Mouse (Mus musculus): Measurements from ENCODE around the gene Specc1.

The Specc1 gene

DNA sequence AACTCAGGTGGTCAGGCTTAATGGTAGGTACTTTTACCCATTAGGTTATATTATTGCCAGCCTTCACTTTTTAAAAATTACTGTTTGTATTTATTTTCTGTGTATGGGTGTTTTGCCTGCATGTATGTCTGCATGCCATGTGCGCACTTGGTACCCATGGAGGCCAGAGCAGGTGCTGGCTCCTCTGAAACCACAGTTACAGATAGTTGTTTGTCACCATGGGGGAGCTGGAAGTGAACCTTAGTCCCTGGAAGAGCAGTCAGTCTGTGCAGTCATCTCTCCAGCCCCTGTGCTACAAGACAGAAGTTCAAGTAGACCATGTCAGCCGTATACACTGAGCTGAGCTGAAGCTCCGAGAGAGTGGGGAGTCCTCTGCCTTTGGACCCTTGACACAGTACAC, 6.6 kb downstream of the Specc1 start:
- in situ Hi-C loops (cut with MboI; ENCODE audit: unreplicated experiment in 2 of 2): no loop called here

DNA sequence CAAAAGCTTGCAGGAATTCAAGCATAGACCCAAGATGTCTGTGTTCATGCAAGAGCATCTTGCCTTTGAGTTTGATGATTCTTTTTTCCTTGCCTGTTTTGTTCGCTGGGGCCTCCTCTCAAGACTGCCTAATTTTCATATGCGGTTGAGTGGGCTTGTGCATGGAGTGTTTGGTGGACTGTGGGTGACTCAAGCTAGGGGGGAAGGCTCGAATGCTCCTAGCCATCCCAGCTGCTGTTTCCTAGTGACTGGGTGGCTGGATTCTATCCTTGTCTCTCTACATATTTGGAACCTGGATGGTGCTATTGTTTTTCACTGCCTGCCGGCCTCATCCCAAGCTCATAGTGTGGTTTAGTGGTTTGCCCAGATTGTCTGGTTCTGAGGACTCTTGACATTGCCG, 8.0 kb downstream of the Specc1 start:
- in situ Hi-C loops (cut with MboI; ENCODE audit: unreplicated experiment in 2 of 2): no loop called here

DNA sequence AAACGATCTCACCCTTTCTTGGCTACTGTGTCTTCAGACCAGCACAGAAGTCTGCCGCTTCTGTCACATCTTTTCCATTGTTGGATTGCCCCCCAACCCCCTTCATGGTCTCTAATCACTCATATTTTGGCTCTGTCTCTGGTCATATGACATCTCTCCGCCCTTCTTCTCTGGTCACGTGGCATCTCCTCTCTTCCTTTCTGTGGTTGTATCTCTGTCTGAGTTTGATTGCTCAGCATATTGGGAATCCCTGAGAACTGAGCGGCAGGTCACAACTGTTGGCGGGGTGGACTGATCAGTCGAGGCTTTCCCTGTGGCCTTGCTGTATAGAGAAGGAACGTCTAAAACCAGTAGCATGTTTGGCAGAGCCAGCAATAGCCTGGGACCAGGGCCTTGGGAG, 10.5 kb downstream of the Specc1 start:
- in situ Hi-C loops (cut with MboI; ENCODE audit: unreplicated experiment in 2 of 2): no loop called here

DNA sequence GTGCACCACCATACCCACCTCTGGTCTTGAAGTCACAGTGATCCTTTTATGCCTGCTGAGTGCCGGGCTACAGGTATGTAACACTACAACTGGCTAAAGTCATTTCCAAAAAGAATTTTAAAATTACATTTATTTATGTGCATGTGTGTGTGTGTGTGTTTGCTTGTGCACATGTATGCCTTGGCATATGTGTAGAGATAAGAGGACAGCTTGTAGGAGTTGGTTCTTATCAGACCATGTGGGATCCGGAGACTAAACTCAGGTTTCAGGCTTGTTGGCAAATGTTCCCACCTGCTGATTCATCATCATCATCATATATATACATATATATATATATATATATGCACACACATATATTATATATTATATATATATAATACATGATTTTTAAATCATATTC, 12.3 kb downstream of the Specc1 start:
- in situ Hi-C loops (cut with MboI; ENCODE audit: unreplicated experiment in 2 of 2): no loop called here

DNA sequence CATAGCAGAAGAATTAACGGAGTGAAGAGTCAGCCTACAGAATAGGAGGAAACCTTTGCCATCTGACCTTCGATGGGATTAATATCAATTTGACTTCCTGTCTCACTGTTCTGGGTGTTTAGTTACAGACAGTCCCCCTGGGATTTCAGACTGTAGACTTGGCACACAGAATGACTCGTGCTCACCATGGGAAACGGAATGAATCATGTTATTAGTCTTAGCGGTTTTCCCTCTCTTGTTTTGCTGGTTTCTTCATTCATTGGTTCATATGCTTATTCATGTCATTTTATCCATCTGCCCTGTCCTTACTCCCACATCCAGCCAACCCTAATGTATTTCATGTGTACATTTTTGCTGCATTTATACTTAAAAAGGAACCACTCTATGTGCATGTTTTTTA, 14.3 kb downstream of the Specc1 start:
- in situ Hi-C loops (cut with MboI; ENCODE audit: unreplicated experiment in 2 of 2): no loop called here

DNA sequence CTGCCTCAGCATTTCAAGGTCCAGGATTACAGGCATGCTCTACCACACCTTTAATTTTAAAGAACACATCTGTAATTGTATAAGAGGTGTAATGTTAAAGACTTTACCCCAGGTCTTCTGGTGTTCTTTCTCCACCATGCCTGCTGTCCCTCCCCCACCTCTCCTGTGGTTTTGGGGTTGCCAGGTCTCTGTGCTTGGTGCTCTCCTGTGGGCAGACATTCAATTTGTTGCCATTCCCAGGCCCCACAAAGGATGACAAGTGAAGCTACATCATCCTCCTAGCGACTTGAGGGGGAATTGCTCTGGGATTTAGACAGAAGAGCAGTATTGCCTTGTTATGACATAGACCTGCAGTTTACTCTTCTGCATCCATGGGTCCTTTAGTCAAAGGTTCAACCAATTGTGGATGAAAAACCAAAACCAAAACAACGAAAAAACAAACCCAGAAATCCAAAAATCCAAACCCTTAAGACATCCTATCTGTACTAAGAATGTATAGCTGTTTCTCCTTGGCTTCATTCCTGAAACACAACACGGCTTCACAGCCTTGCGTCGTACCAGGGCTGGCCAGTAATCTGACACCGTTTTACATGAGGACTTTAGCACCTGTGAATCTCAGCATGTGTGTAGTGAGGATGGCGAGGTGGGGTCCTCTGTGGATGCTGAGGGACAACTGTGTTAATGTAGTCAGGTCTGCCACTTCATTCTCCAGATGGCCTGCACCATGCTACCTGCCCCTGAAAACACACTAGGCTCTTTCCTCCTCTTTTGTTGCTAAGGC, 15.1 kb downstream of the Specc1 start:
- in situ Hi-C loops (cut with MboI; ENCODE audit: unreplicated experiment in 2 of 2): no loop called here

DNA sequence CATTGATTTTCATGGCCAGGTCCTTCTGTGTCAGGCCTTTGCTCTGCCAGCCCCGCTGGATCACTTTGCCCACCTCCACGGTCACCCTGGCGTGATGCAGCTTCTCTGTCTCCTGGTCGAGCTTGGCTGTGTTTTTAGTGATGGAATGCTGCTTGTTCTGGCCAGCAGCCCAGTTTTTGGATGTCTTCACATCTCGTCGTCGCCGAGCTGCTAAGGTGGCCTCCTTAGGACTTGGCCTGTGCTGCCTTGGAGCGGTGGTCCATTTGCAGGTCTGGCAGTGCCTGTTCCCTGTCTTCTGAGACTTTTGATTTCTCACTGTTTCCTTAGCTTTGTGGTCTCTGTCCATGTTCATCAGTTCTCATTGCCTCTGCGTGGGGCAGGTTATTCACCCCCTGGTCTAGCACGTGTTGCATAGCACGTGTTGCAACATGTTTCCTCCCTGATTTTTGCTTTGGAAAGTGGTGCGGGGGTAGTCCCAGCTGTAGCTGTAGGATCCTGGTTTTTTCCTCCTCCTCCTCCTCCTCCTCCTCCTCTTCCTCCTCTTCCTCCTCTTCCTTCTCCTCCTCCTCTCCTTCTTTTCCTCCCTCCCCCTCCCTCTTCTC, 17.6 kb downstream of the Specc1 start:
- in situ Hi-C loops (cut with MboI; ENCODE audit: unreplicated experiment in 2 of 2): no loop called here

DNA sequence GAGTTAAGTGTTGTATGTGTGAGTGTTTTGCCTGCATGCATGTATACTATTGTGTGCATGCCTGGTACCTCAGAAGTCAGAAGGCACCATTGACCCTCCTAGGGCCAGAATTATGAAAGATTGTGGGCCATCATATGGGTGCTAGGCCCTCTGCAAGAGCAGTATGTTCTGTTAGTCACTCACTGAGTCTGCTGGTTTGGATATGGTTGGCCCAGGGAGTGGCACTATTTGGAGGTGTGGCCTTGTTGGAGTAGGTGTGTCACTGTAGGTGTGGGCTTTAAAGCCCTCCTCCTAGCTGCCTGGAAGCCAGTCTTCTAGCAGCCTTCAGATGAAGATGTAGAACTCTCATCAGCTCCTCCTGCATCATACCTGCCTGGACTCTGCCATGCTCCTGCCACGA, 19.2 kb downstream of the Specc1 start:
- in situ Hi-C loops (cut with MboI; ENCODE audit: unreplicated experiment in 2 of 2): no loop called here

DNA sequence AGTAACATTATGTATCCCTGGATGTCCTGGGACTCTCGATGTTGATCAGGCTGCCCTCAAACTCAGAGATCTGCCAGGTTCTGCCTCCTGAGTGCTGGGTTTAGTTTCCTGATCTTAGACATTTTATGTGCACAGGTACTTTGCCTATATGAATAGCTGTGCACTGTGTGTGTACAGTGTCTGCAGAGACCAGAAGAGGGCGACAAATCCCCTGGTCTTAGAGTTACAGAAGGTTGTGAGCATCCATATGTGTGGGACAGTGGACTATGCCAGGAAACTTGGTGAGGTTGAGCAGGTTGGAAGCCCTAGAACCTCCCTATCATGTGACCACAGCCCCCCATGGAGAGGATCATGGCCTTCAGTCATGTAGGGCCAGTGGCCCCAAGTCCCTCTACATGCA, 24.7 kb downstream of the Specc1 start:
- in situ Hi-C loops (cut with MboI; ENCODE audit: unreplicated experiment in 2 of 2): no loop called here

DNA sequence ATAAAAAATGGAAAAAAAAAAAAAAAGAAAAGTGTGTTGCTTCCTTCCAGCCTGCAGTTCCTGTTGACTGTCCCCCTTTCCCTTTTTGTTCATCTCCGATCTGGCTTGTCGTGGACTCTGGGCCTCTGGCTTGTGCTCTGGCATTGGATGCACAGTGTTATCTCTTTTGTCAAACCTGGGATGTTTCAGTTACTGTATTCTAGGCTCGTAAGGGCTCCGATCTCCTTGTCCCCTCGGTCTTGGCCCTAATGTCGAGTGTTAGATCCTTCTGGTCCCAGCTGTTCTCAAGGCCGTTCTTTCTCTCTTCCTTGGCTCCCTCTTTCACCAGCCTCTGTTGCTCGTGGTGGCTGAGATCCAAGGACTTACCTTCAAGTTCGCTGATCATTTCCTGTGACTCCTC, 26.3 kb downstream of the Specc1 start:
- in situ Hi-C loops (cut with MboI; ENCODE audit: unreplicated experiment in 2 of 2): no loop called here

DNA sequence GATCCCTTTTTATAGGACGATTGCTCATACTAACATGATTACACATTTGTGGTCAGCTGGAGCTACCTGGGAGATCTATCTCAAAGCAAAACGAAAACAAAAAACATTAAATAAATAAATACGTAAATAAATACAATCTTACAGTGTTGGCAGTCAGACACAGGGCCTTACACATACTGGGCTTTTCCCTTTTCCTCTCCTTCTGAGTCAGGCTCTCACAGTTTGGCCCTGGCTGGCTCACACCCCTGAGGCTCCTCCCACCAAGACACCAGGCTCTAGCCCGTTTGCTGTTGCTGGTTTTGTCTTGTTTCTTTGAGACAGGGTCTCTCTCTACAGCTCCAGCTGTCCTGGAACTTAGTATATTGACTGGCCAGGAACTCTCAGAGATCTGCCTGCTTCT, 30.4 kb downstream of the Specc1 start:
- in situ Hi-C loops (cut with MboI; ENCODE audit: unreplicated experiment in 2 of 2): no loop called here

DNA sequence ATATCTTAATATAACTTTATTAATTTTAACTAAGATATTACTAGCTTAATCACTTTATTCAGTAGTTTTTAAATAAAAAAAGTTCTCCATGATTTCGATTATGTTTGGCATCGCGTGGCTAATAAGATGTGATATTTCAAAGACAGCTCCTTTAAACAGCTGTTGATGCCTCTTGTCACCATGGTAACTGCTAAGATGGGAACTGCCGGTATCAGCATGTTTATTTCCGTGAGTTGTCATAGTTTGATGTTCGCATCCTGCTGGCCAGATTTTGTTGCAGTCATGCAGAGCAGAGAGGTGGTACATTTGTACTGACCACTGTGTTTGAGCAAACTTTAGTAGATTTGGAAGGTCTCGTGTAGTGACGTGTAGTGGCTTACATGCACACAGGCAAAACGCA, 33.1 kb downstream of the Specc1 start:
- in situ Hi-C loops (cut with MboI; ENCODE audit: unreplicated experiment in 2 of 2): no loop called here

DNA sequence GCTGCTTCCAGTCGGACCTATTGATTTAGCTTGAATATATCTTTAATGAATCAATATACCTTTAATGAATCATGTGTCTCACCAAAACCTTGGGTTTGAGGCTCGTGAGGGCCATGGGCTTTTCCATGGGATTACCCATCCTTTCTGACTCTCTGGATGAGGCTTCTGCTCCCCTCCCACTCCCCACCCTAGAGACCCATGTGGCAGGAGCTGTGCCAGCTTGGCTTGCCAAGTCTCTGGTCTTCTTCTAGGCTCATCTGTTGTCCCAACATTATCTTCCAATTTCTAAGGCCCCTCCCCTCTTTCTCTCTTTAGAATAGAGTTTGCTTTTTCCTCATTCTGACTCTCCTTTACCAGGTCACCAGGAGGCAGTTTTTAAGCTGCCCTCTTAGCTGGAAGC, 35.0 kb downstream of the Specc1 start:
- in situ Hi-C loops (cut with MboI; ENCODE audit: unreplicated experiment in 2 of 2): no loop called here

DNA sequence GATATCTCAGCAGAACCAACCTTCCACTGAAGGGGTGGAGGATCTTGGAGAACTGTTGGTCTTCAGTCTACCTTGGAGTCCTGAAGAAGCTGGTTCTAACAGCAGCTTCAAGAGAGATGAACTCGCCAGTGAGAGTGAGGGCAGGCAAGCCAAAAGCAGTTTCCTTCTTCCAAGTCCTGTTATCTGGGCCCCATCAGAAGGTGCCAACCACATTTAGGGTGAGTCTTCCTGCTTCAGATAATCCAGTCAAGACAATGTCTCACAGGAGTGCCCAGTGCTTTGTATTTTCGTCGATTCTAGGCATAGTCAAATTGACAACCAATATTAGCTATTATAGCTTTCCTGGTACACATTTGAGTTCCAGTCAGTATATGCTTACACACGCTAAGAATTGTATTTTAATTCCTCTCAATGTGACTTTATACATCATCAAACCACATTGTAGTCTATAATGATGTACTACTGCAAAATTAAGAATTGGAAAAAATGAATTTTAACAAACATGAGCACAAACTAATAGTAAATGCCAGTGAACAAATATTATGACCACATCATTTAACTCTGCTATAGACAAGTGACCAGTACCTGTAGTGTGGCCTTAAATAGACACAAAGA, 36.2 kb downstream of the Specc1 start:
- in situ Hi-C loops (cut with MboI; ENCODE audit: unreplicated experiment in 2 of 2): no loop called here

DNA sequence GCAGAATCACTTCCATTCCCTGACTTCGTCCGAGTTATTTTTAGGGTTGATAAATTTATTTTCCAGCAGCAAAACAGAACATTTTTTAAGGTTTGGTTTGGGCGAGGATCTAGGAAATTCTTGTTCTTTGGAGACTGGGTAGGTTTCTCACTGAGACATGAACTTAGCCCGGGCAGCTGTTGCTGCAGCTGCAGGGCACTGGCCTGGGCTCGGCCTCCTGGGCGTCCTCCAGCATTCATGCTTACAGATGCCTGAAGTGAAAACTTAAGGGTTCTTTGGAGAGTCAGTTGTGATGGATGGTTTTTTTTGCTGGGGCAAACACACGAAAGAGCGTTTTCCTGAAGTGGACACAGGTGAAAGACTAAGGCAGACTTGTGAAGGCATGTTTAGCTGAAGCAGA, 42.9 kb downstream of the Specc1 start:
- in situ Hi-C loops (cut with MboI; ENCODE audit: unreplicated experiment in 2 of 2): no loop called here

DNA sequence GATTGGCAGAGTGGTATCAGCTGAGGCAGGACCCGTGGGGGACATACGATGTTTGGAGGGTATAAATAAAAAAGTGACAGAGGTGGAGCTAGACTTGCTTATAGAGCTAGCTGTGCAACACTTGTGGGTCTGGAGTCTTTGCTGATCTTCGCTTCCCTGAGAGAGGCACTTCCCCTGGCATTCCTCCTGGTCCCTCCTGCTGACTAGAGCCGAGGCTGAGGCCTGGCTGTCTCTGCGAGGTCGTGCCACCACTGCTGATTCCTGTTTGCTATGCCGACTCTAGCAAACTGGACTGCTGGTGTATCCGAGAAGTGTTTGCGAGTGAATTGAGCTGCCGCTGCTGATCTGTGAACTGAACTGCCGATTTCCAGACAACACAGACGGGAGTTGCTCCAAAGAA, 43.5 kb downstream of the Specc1 start:
- in situ Hi-C loops (cut with MboI; ENCODE audit: unreplicated experiment in 2 of 2): no loop called here

DNA sequence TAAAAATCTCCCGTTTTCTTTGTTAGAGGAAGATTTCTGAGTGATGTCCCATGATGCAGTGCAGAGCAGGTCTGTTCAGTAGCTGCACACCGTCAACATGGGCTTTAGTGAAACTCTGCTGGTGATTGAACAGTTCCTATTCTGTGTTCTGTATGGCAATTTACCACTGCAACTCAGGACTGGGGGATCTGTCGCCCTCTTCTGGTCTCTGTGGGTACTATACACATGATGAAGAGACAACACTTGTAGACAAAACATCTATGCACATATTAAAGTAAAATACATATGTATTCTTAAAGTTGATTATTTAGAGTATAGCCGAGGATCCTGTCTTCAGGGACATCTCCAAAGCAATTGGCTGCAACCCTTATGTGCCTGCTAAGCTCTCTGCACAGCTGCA, 45.4 kb downstream of the Specc1 start:
- in situ Hi-C loops (cut with MboI; ENCODE audit: unreplicated experiment in 2 of 2): no loop called here

DNA sequence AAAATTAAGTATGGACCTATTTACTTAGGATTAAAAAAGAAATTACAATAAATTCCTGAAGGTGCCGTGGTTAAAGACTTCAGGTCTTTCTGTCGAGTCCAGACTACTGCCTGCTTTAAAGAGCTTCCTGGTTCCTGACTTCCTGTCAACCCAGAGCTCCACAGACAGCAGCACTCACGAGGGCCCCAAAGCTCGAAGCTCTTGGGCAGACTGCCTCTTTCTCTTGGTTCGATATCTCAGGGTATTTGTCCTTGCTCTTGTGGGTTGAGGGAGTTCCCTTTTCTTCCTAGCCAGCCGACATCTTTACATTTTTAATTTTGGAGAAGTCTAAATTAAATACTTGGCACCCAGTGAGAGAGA, 48.3 kb downstream of the Specc1 start:
- in situ Hi-C loops (cut with MboI; ENCODE audit: unreplicated experiment in 2 of 2): no loop called here

DNA sequence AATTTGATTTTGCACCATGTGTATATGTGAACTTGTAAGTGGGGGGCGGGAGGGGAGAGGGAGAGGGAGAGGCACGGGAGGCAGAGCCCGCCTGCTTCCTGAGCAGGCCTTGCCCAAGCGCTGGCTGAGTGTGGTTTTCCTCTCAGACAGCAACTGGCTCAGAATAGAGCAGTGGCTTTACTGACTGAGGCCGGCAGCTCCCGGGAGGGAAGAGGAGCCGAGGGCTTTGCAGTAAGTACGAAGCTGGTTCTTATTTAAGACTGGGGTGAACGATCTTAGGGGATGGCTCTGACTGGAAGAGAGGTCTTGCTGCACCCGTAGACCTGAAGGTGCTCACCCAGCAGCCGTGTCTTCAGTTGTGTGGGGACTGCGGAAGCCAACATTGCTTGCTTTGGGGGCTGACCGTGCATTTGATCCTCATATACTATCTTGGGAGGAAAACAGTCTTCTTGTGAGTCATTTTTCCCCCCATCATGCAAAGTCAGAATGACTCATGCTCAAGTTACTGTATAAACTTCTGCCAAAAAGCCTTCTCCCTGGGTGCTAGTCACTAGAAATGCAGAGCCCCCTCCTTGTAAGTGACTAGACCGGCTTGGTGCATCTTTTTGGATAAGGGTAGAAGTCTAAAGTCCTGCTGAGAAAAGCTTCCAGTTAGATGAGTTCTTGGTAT, 48.8 kb downstream of the Specc1 start:
- in situ Hi-C loops (cut with MboI; ENCODE audit: unreplicated experiment in 2 of 2): no loop called here

DNA sequence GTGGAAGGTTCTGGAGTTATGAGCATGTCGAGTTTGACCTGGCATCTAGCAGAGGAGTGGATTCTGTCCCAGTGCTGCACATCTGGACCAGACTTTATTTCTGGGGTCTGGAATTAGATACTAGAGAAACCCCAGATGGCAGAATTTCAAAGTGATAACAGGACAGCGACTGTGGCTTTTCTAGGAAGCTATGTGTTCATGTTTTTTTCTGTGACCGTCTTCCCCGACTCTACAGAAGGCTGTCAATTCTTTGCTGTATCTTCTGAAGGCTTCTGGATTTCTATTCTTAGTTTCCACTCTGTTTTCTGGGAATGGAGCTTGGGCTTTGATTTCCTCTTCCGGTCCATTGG, 49.3 kb downstream of the Specc1 start:
- in situ Hi-C loops (cut with MboI; ENCODE audit: unreplicated experiment in 2 of 2): no loop called here

DNA sequence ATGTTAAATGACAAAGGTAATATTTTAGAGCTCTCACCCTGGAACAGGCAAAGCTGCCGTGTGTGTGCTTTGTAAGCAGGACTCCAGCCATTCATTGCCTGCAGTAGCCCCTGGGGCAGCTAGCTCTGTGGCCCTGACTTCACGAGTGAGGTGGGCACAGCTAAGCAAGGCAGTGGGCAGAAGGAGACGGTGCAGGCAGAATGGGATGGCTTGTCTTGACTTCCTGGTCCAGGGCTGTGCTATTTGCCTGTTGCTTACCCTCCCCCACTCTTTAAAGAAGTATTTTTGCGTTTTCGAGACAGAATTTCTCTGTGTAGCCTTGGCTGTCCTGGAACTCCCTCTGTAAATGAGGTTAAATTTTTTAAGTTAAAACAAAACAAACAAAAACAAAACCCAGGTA, 50.1 kb downstream of the Specc1 start:
- in situ Hi-C loops (cut with MboI; ENCODE audit: unreplicated experiment in 2 of 2): no loop called here

DNA sequence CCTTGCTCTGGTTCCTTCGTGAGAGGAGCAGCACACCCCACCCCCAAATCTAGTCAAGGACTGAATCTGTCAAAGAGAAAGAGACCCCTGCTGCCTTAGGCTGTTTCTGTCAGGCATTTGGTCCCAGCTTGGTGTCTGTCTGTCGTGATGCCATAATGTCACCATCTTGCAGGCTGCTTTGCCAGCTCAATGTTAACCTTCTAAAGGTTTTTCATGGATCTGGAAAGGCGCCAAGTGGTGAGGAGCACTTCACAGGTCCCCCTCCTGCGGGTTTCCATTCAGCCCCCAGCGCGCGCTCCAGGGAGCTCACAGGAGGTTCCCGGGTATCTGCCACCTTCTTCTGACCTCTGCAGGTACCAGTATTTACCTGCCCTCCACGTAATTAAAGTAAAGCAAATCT, 51.4 kb downstream of the Specc1 start:
- in situ Hi-C loops (cut with MboI; ENCODE audit: unreplicated experiment in 2 of 2): no loop called here
